Mouse (Mus musculus) small intestine, adult 2 months (tissue): Measurements from ENCODE around the gene Rhox2a.
"Not testable (repeated sequence)": the region's sequence is repeated elsewhere in the genome, so short reads cannot be mapped to it uniquely, and the experiment has no call there.

Source experiments
- CTCF ChIP-seq: fragments of 200-500 bp; IDR thresholded peaks from 2 replicates; pipeline ENCODE4 v1.5.1; 2012; ENCODE audit warnings: low read depth, mild to moderate bottlenecking, control low read depth, inconsistent platforms, low read length, moderate library complexity, mixed read lengths; ENCODE audit not compliant: insufficient replicate concordance, insufficient read length; ENCODE audit errors: extremely low read depth
- POLR2A ChIP-seq: fragments of 200-500 bp; IDR thresholded peaks from 2 replicates; pipeline ENCODE4 v1.6.1; 2012; ENCODE audit warnings: low read depth, mild to moderate bottlenecking, control low read depth, inconsistent platforms, low read length, moderate library complexity

DNA sequence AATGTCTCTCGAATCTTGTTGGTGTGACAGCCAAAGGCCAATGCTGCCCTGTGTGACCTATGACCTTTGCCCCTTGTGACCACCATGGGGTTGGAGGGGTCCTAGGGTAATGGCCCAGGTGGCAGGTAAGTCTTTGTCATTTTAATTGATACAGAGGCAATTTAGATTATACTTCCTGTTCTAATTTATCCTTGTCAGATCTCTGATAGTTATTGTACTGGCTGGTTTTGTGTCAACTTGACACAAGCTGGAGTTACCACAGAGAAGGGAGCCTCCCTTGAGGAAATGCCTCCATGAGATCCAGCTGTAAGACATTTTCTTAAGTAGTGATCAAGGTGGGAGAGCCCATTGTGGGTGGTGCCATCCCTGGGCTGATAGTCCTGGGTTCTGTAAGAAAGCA is 22.6 kb upstream of the Rhox2a start, which contains the start of gene Rhox1:
- TF ChIP-seq POLR2A, CTCF: not testable (repeated sequence)
